Mouse (Mus musculus) urinary bladder, postnatal 25 days (tissue): ENCODE data around the gene B3galt4.
"Not testable (repeated sequence)": the region's sequence is repeated elsewhere in the genome, so short reads cannot be mapped to it uniquely, and the experiment has no call there.

Experiments used
- DNase-seq: peaks from one replicate; pipeline ENCODE4 v3.0.0; 2022; ENCODE audit warnings: low spot score

The B3galt4 gene

GRCm38 (mm10) chr17:33968489-33968888, 17.2 kb upstream of the B3galt4 start:
- DNase-seq = peak; percentile 70

DNA sequence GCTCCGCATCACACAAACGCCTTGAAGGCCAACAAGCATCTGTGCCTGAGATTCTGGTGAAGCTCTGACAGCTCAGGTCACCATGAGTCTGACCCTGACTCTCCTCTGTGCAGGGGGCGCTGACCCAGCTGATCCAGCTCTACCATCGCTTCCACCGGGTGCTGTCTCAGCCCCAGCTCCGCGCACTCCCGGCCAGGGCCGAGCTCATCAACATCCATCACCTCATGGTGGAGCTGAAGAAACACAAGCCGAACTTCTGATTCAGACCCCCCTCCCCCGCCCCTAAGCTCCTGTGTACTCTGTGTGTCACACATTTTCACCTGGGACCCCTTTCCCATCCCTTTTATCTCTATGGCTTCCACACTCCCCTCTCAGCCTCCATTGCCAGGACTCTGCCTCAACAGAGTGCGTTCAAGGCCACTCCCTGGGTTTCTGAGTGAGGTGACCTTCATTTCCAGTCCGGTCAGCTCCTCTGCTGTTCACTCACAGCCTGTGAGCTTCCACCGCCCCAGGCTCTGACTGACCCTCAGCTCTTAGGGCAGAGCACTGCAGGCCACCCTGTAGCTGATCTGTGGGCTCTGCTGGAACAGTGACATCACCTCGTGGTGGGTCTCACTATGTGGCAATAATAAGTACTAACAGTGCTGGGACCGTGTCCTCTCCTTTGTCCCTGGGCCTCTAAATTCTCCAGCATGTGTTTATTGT, 14.7 kb upstream of the B3galt4 start:
- no peak for DNase-seq

DNA sequence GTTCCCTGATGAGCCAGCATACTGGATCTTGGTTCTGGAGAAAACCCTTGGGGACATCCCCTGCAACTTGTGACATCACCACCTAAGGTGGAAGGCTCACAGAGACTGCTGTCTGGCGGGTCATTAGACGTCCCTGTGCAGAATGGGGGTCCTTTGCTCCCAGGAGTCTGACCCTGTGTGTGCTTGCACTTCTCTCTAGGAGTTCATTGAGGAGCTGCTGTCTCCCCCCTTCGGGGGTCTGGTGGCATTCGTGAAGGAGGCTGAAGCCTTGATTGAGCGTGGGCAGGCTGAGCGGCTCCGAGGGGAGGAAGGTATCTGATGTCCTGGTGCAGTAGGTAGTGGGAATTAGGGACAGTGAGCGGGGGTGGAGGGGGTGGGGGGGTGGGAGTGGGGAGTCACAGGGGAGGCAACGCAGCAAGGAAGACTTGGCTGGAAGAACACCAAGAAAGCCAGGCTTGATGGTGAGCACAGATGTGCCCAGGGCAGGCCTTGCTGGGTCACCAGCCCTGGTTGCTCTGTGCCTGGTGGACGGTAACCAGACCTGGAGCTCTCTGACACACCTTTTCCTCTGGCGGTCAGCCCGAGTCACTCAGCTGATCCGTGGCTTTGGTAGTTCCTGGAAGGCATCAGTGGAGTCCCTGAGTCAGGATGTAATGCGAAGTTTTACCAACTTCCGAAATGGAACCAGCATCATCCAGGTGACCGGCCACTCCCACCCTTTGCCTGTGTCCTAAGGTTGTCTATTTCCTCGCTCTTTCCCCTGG, 14.0 kb upstream of the B3galt4 start:
- no peak for DNase-seq

- no peak for DNase-seq
These were observed 11.6 kb upstream of the B3galt4 start for GRCm38 (mm10) chr17:33962876-33963275.

DNA sequence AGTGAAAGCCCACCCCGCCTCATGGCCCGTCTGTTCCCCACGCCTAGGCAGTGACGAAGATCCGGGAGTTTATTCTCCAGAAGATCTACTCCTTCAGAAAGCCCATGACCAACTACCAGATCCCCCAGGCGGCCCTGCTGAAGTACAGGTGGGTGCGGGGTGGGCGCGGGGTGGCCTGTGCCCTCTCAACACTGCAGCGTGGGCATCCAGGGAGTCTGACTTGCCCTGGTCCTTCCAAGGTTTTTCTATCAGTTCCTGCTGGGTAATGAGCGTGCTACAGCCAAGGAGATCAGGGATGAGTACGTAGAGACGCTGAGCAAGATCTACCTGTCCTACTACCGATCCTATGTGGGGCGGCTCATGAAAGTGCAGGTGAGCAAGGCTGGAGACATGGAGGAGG, 8.7 kb upstream of the B3galt4 start:
- DNase-seq = no peak

GRCm38 (mm10) chr17:33959135-33959534, 7.8 kb upstream of the B3galt4 start:
- DNase-seq = no peak

DNA sequence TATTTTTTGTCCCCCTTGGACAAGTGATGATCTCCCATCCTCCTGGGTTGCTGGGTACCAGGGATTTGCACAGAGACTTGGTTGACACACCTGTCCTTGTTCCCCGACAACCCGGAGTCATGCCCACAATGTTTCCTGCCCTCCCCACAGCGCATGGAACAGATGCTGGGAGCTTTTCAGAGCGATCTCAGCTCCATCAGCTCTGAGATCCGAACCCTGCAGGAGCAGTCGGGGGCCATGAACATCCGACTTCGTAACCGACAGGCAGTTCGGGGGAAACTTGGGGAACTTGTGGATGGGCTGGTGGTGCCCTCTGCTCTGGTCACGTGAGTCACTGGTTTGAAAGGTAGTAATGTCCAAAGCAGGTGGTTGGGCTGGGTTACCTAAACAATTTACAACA, 7.2 kb upstream of the B3galt4 start:
- DNase-seq = no peak

DNA sequence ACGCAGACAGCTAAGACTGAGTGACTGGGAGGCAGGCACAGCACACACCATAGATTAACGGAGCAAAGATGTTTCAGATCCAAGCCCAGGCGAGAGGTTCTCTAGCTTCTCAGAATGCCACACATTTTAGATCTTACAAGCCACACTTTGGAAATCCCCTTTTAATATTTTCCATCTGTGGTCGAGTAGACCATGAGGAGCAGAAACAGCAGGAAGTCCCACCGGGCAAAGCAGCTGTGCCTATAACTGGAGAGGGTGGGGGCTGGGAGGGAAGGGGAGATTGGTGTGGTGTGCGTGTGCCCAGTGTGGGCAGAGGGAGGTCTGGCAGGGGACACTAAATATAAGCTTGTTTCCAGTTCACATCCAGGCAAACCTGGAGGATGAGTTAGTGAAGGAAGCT, 6.2 kb upstream of the B3galt4 start:
- DNase-seq = no peak

- no peak for DNase-seq
These were observed 5.0 kb upstream of the B3galt4 start for GRCm38 (mm10) chr17:33956336-33956735.

DNA sequence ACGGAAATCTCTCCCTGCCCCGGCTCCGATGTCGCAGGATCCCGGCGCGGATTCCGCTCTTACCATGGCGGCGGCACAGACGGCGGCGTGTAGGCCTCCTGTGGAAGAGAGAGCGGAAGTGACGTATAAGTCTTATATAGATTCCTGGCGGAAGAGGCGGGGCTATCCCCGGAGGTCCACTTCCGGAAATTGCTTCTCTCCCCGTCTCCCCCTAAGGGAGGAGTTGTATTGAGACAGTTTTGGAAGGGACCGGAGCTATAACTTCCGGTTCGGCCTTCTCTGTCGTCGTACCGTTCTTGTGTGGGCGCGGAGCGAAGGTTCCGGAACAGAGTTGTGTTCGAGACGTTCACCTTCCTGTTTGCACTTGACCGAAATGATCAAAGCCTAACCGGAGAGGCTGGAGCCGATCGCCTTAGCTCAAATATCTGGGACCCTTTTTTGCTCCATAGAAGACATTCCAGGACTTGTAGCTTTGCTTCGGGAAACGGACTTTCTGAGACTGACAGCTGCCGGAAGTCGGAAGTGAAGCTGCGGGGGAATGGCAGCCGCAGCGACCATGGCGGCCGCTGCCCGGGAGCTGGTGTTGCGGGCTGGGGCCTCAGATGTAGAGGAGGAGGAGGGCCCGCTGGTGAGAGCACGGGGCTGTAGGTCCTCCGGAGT, 4.4 kb upstream of the B3galt4 start, which contains the start of the genes Vps52 and Rps18:
Gene Vps52 (plus strand): TSS at position 258 of the 660 bp plus-strand sequence.
Gene Rps18 (minus strand): TSS at position 447 of the 660 bp plus-strand sequence.
- peak; percentile 91 for DNase-seq

- DNase-seq = no peak
These were observed 3.6 kb upstream of the B3galt4 start for GRCm38 (mm10) chr17:33954646-33955554.

DNA sequence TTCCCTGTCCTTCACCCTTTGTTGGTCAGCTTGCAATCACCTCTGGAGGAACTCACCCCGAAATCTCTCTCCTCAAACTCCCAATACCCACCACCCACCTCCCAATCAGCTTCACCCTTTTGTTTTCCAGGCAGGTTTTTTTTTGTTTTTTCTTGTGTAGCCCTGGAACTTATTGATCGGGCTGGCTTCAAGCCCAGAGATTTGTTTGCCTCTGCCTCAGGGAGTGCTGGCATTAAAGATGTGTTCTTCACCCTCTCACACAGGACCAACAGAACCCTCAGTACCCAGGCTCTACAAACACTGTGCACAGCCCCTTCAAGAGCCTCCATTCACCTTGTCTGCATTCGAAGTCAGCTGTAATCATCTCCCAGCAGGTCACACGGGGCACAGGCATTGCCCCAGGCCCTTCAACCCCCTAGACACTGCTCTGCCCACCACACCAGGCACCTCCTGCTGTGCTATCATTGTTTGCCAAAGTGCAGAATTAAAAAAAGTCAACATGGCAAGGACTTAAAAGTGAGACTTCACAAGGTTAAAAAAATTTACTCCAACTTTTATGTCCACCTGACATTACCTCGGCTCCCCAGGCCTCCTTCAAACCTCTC, 2.8 kb upstream of the B3galt4 start:
- no peak for DNase-seq

DNA sequence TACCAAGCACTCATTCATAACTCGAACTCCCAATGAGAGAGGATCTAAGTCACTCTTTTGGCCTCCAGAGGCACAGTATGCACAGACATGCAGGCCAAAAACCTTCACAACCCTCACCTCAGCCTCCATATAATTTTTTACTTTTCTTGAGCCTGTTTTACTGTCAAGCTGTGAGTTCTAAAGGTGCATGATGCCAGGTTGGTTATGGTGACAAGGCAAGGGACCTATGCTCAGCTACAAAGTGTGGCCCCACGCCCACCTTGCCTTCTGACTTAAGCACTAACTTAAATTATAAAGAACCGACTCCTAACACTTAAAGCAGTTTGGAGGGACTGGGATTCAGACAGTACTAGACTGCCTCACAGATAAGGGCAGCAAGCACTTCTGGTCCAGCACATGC, 2.0 kb upstream of the B3galt4 start:
- DNase-seq = no peak

- no peak for DNase-seq
These were observed 1.6 kb upstream of the B3galt4 start for GRCm38 (mm10) chr17:33952879-33953278.

- DNase-seq = not testable (repeated sequence)
These were observed 727 bp upstream of the B3galt4 start for GRCm38 (mm10) chr17:33952015-33952414.

- DNase-seq = no peak
These were observed 1.1 kb downstream of the B3galt4 start for GRCm38 (mm10) chr17:33950131-33950625.

DNA sequence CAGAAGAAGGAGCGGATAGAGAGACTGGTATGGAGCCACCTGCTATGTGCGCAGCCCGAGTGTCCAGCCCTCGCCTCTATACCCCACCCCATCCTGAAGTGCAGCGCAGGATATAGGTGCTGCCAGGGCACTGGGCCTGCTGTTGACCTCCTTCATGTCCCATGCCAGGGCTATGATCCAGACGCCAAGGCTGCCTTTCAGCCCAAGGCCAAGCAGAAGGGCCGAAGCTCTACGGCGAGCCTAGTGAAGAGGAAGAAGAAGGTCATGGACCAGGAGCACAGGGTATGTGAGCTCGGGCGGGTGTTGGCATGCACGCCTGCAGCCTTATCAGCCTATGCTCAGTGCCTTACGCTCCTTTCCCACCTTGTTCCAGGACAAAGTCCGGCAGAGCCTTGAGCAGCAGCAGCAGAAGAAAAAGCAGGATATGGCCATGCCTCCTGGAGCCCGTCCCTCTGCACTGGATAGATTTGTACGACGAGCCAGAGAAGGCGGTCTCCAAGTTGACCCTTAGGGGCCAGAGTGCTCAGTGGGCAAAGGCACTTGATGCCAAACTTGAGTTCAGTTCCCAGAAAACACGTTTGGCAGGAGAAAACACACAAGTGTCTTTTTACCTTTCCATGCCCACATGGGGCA, 2.3 kb downstream of the B3galt4 start:
- no peak for DNase-seq

DNA sequence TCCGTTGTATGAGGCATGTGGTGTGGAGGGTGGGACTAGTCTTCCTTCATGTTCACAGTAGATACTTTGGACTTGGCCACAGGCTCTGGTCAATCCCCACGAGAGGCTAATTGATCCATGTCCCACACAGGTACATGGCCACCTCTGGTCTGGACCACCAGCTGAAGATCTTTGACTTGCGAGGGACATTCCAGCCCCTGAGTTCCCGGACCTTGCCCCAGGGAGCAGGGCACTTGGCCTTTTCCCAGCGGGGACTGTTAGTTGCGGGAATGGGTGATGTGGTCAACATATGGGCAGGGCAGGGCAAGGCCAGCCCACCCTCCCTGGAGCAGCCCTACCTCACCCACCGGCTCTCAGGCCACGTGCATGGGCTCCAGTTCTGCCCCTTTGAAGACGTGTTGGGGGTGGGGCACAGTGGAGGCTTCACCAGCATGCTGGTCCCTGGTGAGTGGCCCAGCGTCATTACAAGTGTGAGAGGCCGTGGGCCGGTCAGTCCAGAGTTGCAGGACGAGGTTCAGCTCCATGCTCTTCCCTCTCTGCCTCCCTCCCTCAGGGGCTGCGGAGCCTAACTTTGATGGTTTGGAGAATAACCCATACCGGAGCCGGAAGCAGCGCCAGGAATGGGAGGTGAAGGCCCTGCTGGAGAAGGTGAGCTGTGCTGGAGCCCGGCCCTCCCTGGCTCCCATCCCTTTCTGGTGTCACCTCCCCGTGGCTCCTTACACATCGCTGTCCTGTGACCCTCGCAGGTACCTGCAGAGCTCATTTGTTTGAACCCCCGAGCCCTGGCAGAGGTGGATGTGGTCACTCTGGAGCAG, 3.0 kb downstream of the B3galt4 start:
- DNase-seq = no peak

GRCm38 (mm10) chr17:33947430-33948089, 3.7 kb downstream of the B3galt4 start:
- DNase-seq = no peak
